ENCODE assay signal across 22 mouse cellular contexts in the genomic region with DNA sequence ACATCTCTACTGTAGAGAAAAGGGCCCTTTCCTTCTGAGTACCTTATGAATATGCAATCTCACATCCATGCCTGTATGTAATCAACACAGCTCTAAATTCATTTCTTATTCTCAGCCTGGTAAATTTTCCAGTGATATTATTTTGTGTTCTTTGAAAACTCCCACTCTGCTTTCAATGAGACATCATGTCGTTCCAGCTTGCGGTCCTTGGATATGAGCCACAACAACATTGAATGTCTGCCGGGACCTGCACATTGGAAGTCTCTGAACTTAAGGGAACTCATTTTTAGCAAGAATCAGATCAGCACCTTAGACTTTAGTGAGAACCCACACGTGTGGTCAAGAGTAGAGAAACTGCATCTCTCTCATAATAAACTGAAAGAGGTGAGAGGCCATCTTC.
A peak's percentile ranks its signal among the peaks of the same experiment; 100 is the strongest.
DNase-seq lines count a peak whose midpoint lies in the region; ATAC-seq and TF ChIP-seq lines count a peak whose summit lies in the region.
"Had no signal": no experiment of that assay in that cellular context is flagged by ENCODE, and none has a peak within 500 bp of the region (broad histone marks: within the 10 kb centered on the region; RNA-seq: fewer than 3 reads in every experiment).

No protein-coding gene starts in this region.

- no peak overlapping the region for H3K4me3 ChIP-seq in layer of hippocampus, adult 2 months
- no peak overlapping the region for H3K4me3 ChIP-seq in kidney, embryonic 15.5 days (replicated peaks)
- H3K4me3 ChIP-seq: forebrain, embryonic 10.5 days; forebrain, embryonic 13.5 days; heart, adult 2 months; heart, embryonic 10.5 days; heart, embryonic 13.5 days; hindbrain, embryonic 12.5 days; hindbrain, embryonic 15.5 days had no signal

- no peaks in the 10 kb centered on the region for H3K4me1 ChIP-seq in kidney, embryonic 15.5 days
- H3K4me1 ChIP-seq: forebrain, embryonic 10.5 days; forebrain, embryonic 13.5 days; heart, embryonic 10.5 days; heart, embryonic 13.5 days; hindbrain, embryonic 12.5 days; hindbrain, embryonic 15.5 days had no signal

- peak; percentile 43 for DNase-seq in layer of hippocampus, adult 11-12 months (ENCODE audit: low spot score)
- DNase-seq in layer of hippocampus, adult 9-10 months (ENCODE audit: low spot score) = no peak
- peak; percentile 36 to 37 for DNase-seq in layer of hippocampus, adult 2 months (ENCODE audit: low spot score in 2 of 2)
- DNase-seq in layer of hippocampus, postnatal 14 days (ENCODE audit: low spot score in 2 of 2) = peak; percentile 13 to 46
- DNase-seq: adrenal gland, adult 2 months; adrenal gland, postnatal 14 days; cerebellum, adult 18-20 months; cerebellum, adult 9-10 months; cerebellum, postnatal 14 days; gastrocnemius, postnatal 25 days; heart, adult 2 months; heart, postnatal 14 days had no signal

- no peaks in the 10 kb centered on the region for H3K27me3 ChIP-seq in kidney, embryonic 15.5 days
- H3K27me3 ChIP-seq: forebrain, embryonic 13.5 days; heart, embryonic 13.5 days; hindbrain, embryonic 12.5 days; hindbrain, embryonic 15.5 days had no signal

- H3K27ac ChIP-seq in layer of hippocampus, adult 2 months = peak overlapping the region; percentile 65
- H3K27ac ChIP-seq in kidney, embryonic 15.5 days = no peak overlapping the region
- H3K27ac ChIP-seq: forebrain, embryonic 10.5 days; forebrain, embryonic 13.5 days; heart, adult 2 months; heart, embryonic 10.5 days; heart, embryonic 13.5 days; hindbrain, embryonic 12.5 days; hindbrain, embryonic 15.5 days had no signal

- TF ChIP-seq CTCF in layer of hippocampus, adult 2 months (conservative IDR thresholded peaks at IDR 0.05) = no peak

- WGBS in kidney, embryonic 15.5 days = 80% methylated on average over 4 of the region's 4 CpGs

- no peak overlapping the region for H3K9ac ChIP-seq in kidney, embryonic 15.5 days
- H3K9ac ChIP-seq: forebrain, embryonic 13.5 days; heart, embryonic 13.5 days; hindbrain, embryonic 12.5 days; hindbrain, embryonic 15.5 days had no signal

- H3K4me2 ChIP-seq in kidney, embryonic 15.5 days = no peak overlapping the region
- H3K4me2 ChIP-seq: forebrain, embryonic 13.5 days; heart, embryonic 13.5 days; hindbrain, embryonic 12.5 days; hindbrain, embryonic 15.5 days had no signal

- no peaks in the 10 kb centered on the region for H3K36me3 ChIP-seq in kidney, embryonic 15.5 days
- H3K36me3 ChIP-seq: forebrain, embryonic 10.5 days; heart, embryonic 10.5 days; hindbrain, embryonic 12.5 days; hindbrain, embryonic 15.5 days had no signal

- no peaks in the 10 kb centered on the region for H3K9me3 ChIP-seq in kidney, embryonic 15.5 days (replicated peaks)
- H3K9me3 ChIP-seq: forebrain, embryonic 10.5 days; forebrain, embryonic 13.5 days; heart, embryonic 10.5 days; heart, embryonic 13.5 days; hindbrain, embryonic 12.5 days; hindbrain, embryonic 15.5 days had no signal

- ATAC-seq in kidney, embryonic 15.5 days (replicated peaks; ENCODE audit: low FRiP score) = no peak
- ATAC-seq in megakaryocyte-erythroid progenitor cell, adult 5-6 weeks (replicated peaks; ENCODE audit: low FRiP score, low TSS enrichment, poor library complexity, severe bottlenecking) = no peak
- ATAC-seq: CD4-positive, CD25-positive, alpha-beta regulatory T cell, adult 4 months; forebrain, embryonic 13.5 days; forebrain, embryonic 16.5 days had no signal
